Mouse (Mus musculus): ENCODE results near the gene Mdm2. TPM values are rescaled to one million over a fixed set of nuclear protein-coding genes. Genes with fewer than 3 reads are reported as not detected.

The Mdm2 gene
- polyA plus RNA-seq (2012; rRNA removed): 58.5 and 62.0 TPM in 2 replicates

DNA sequence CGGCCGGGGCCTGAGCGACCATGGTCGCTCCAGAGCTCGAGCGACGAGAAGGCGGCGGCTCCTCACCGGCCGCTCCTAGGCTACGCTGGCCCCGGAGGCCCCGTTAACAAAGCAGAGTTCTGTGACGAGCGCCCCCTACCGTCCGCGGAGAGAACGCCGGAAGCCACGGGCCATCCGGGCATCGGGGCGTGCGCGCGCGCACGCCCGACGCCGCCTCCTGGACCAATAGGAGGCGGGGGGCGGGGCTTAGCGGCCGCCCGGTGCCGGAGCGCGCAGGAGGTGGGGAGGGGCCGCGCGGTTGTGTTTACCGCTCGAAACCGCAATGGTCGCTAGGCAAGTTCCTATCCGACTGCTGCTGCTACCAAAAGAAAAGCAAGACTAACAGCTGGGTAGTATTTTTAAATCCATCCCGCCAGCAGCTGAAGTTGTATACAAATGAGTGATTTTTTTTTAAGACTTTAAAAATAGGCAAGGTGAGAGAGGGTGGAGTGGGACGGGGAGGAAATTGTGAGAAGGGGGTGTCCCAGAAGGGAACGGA, at the start of gene Mdm2:
TSS of gene Mdm2 (minus strand) at position 155 of the 538 bp plus-strand sequence.

DNA sequence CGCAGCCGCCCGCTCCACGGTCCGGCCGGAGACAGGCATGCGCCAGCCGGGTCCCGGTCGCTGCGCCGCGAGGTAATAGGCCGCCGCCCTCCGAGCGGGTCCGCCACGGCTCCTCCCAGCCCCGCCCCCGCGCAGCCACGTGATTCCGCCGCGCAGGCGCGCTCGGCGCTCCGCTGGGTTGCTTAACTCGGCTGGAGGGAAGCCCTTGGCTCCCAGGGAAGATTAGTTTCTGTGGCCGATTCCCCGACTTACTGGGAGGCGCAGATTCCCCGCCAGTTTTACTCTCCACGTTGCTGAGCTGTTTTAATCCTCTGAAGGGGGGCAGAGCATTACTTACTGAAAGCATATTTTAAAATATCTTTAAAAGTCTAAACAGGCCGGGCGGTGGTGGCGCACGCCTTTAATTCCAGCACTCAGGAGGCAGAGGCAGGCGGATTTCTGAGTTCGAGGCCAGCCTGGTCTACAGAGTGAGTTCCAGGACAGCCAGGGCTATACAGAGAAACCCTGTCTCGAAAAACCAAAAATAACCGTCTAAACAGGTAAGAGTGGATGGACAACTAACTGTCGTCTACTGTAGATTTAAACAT, 35.8 kb upstream of the Mdm2 start, which contains the start of gene Slc35e3:
TSS of gene Slc35e3 (minus strand) at position 69 of the 587 bp plus-strand sequence.

Other genes starting within 250 kb of the Mdm2 start
- gene Cpm, start 81.3 kb downstream of the Mdm2 start, polyA plus RNA-seq (2012; rRNA removed): 2.7 and 2.8 TPM in 2 replicates
- gene Slc35e3, start 35.6 kb upstream of the Mdm2 start, polyA plus RNA-seq (2012; rRNA removed): 27.9 and 28.9 TPM in 2 replicates
- gene Nup107, start 81.9 kb upstream of the Mdm2 start, polyA plus RNA-seq (2012; rRNA removed): 31.6 and 32.7 TPM in 2 replicates
- gene Rap1b, start 135.3 kb upstream of the Mdm2 start, polyA plus RNA-seq (2012; rRNA removed): 81.1 and 85.5 TPM in 2 replicates